Mouse (Mus musculus) olfactory bulb, adult 2 months (tissue): ENCODE measurements around the gene Xab2.

Experiments
- CTCF ChIP-seq: fragments of 200-500 bp; IDR thresholded peaks from 2 replicates; pipeline ENCODE4 v1.5.1; 2012; ENCODE audit warnings: low read depth, mild to moderate bottlenecking, low read length, moderate library complexity; ENCODE audit not compliant: insufficient read depth
- POLR2A ChIP-seq: fragments of 200-500 bp; IDR thresholded peaks from 2 replicates; pipeline ENCODE4 v1.6.1; 2012; ENCODE audit warnings: mild to moderate bottlenecking, low read depth, low read length, moderate library complexity; ENCODE audit not compliant: insufficient read depth

DNA sequence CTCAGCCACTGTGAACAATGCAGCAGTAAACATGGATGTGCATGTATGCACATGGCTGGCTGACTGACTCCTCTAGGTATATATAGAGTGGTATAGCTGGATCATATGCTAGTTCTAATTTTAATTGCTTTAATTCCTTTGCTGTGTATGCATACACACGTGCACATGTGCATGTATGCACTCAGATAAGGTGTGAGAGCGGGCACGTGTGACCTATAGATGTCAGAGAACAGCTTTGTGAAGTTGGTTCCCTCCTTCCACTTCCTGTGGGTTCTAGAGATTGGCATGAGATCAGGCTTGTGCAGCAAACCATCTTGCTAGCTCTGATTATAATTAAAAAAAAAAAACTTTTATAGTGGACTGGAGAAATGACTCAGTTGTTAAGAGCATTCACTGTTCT lies 31.7 kb upstream of the Xab2 start:
- TF ChIP-seq CTCF (no peak), POLR2A (no peak)
